Mouse (Mus musculus) kidney, adult 8-10 months (tissue): ENCODE data around the gene Srcin1.
A peak's percentile ranks its signal among the peaks of the same experiment; 100 is the strongest.

Experiments used
- DNase-seq, 2 experiments: peaks; one replicate each; pipeline ENCODE4 v3.0.0; 2022

Gene Srcin1

GRCm38 (mm10) chr11:97552151-97552550 is 23.8 kb downstream of the Srcin1 start:
- DNase-seq = no peak

- DNase-seq = no peak
Measured at GRCm38 (mm10) chr11:97548757-97549156, 27.2 kb downstream of the Srcin1 start.

GRCm38 (mm10) chr11:97547957-97548706 is 27.9 kb downstream of the Srcin1 start:
- no peak for DNase-seq

GRCm38 (mm10) chr11:97546804-97547411 is 29.1 kb downstream of the Srcin1 start:
- peak; percentile 67 to 75 for DNase-seq

GRCm38 (mm10) chr11:97545808-97546560 is 30.0 kb downstream of the Srcin1 start:
- DNase-seq = no peak

GRCm38 (mm10) chr11:97543883-97544282 is 32.1 kb downstream of the Srcin1 start:
- DNase-seq = no peak

GRCm38 (mm10) chr11:97543181-97543733 is 32.7 kb downstream of the Srcin1 start:
- DNase-seq = peak; percentile 86 to 88

GRCm38 (mm10) chr11:97542171-97543150 is 33.5 kb downstream of the Srcin1 start:
- DNase-seq = no peak

GRCm38 (mm10) chr11:97540604-97541003 is 35.4 kb downstream of the Srcin1 start:
- DNase-seq = peak in 1 of 2 experiments; percentile 44

- no peak for DNase-seq
Measured at GRCm38 (mm10) chr11:97540136-97540535, 35.9 kb downstream of the Srcin1 start.

- DNase-seq = no peak
Measured at GRCm38 (mm10) chr11:97539622-97540021, 36.4 kb downstream of the Srcin1 start.

- DNase-seq = no peak
Measured at GRCm38 (mm10) chr11:97537580-97538089, 38.4 kb downstream of the Srcin1 start.

- DNase-seq = no peak
Measured at GRCm38 (mm10) chr11:97536835-97537579, 39.0 kb downstream of the Srcin1 start.

- DNase-seq = no peak
Measured at GRCm38 (mm10) chr11:97536083-97536747, 39.8 kb downstream of the Srcin1 start.

GRCm38 (mm10) chr11:97535660-97536059 is 40.3 kb downstream of the Srcin1 start:
- DNase-seq = no peak

- no peak for DNase-seq
Measured at GRCm38 (mm10) chr11:97535308-97535630, 40.7 kb downstream of the Srcin1 start.

GRCm38 (mm10) chr11:97534442-97535307 is 41.3 kb downstream of the Srcin1 start:
- no peak for DNase-seq

- DNase-seq = no peak
Measured at GRCm38 (mm10) chr11:97533653-97534052, 42.3 kb downstream of the Srcin1 start.

GRCm38 (mm10) chr11:97532950-97533582 is 42.9 kb downstream of the Srcin1 start:
- no peak for DNase-seq
